Mouse (Mus musculus): ENCODE results near the gene Phkg1. TPM values are rescaled to one million over a fixed set of nuclear protein-coding genes. Genes with fewer than 3 reads are reported as not detected.
A peak's percentile ranks its signal among the peaks of the same experiment; 100 is the strongest.
"Not testable (repeated sequence)": the region's sequence is repeated elsewhere in the genome, so short reads cannot be mapped to it uniquely, and the experiment has no call there.

Phkg1 gene
- 0.09 and 1.1 TPM in 2 replicates for total RNA-seq (2017)

DNA sequence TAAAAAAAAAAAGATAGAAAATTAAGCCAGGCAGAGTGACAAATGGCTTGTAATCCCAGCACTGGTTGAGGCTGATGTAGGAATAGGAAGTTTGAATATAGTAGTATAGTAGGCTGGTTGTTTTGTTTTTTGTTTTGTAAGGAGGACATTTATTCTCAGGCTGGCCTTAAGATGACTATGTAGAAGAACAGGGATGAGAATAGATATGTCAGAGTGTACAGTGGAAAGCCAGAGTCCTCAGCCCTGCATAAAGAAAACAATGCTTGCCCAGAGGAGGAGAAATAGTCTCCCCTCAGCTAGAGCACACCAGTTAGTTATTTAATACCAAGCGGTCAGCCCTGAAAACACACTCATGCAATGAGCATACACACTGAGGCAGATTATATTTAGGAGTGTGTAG, at the start of gene Phkg1:
Gene Phkg1 (minus strand): TSS at position 101 of the 400 bp plus-strand sequence.
- no peak for ATAC-seq (replicated peaks; ENCODE audit: low read depth, poor library complexity, severe bottlenecking)

DNA sequence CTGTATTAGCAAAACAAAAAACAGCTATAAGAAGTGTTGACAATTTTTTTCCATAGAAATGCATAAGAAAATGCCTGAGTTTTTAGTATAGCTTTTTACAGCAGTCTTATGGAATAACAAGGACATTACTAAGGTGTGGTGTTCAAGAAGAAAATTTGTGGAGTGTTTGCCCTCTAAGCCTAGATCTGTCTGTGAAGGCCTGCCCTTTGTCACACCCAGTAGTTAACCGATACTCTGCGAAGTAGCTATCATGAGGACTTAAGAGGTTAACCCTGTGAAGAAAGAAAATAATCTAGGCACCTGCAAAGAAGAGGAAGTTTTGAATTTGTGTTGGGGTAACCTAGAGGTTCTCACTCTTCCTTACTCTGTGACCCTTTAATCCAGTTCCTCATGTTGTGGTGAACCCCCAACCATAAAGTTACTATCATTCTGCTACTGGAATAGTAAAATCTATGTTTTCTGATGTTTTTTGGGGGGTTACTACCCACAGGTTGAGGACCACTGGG, 49.2 kb upstream of the Phkg1 start:
- ATAC-seq (replicated peaks; ENCODE audit: low read depth, poor library complexity, severe bottlenecking) = peak; percentile 55

DNA sequence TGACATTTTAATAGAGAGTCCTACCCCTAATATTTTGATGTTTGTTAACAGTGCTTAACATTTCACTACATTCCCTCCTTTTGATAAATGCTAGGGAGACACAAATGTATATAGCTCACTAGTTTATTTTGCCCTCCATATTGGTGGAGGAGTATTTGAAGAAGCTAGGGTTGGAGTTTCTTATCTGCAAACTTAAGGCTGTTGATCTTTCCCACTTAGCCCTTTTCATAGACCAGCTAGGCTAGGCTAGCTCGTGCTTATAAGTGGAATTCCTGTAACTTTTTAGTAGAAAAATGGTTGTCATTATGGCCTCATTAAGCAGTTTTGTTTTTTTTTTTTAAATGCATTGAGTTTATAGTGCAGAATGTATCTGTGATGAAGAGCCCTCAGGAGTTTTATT, 45.1 kb upstream of the Phkg1 start:
- no peak for ATAC-seq (replicated peaks; ENCODE audit: low read depth, poor library complexity, severe bottlenecking)

DNA sequence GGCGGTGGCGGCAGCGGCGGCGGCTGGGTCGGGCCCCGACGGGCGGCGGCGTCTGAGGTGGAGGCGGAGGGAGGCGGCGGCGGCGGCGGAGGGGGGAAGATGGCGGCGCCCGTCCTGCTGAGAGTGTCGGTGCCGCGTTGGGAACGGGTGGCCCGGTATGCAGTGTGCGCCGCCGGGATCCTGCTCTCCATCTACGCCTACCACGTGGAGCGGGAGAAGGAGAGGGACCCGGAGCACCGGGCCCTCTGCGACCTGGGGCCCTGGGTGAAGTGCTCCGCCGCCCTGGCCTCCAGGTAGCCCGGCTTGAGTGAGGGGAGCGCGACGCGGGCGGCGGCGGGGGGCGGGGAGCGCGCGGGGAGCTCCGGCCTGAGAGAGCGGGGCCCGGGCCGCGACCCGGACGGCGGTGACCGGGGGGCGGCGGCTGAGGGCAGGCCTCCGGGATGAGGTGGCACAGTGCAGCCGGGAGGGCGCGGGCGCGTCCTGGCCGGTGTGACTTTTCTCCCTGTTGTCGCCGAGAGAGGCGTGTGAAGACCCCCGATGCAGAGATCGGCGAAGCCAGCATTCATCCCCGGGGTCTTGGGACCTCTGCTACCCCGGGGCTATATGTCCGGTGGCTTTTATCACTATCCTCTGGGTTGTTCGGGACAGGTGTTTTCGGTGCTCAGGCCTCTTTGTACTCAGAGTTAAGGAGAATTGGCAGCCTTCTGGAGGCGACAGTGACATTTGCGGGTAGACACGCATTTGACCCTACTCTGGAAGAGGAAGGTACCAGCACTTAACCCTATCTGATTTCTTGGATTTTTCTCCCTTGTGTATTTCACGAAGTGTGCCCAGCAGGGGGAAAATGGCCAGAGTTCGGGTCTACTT, 44.0 kb upstream of the Phkg1 start:
- not testable (repeated sequence) for ATAC-seq (replicated peaks; ENCODE audit: low read depth, poor library complexity, severe bottlenecking)

DNA sequence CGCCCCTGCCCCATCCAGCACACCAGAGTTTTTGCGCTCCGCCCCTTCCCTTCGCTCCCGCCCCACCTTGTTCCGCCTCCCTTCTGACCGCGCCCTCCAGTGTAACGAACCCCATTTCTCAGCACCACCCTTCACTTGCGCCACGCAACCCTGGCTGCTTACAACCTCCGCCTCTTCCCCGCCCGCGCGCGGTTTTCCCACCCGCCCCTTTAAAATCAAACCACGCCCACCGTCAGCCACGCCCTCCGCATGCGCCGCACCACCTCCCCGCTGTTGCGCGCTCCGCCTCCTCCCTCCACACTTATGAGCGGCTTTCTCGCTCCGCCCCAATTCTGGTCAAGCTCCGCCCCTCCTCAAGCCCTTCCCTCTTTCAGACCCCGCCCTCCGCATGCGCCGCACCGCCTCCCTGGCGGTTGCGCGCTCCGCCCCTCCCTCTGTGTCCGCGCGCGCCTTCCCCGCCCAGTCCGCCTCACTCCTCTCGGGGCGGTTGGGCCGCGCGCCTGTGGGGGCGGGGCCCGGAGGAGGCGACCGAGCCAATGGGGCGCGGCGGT, 43.2 kb upstream of the Phkg1 start, which contains the start of gene Vkorc1l1:
Gene Vkorc1l1 (plus strand): TSS at position 476 of the 551 bp plus-strand sequence.
- peak; percentile 90 for ATAC-seq (replicated peaks; ENCODE audit: low read depth, poor library complexity, severe bottlenecking)

DNA sequence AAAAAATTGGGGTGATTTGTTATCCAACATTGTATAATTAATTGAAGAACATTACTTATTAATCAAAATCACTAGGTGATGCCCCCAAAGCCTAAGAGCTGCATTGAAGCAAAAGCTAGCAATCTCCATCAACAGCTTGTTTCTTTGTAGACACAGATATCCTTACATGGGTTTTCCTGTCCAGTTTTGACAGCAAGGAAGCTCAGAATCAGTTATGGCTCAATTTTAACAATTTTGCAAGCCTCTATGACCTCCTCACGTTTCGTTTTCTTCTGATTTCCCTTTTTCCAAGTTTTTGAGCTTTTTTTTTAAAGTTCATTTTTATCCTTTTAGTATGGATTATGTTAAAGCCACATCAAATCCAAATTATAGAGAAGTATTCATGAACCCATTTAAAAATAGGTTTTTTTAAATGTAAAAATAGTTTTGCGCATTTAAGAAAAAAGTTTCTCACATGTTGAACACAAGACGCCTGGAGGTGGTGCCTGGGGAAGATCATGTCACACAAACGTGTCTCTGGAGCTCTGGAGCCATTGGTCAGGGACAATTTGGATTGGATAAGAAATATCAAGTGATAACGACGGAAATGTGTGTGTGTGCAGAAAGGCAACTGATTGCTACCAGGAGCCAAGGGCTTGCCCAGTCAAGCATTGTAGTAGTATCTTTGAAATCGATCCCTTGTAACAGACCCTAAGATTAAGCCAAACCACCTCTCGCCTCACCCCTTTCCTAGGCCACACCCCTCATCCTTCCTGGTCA, 42.6 kb upstream of the Phkg1 start:
- ATAC-seq (replicated peaks; ENCODE audit: low read depth, poor library complexity, severe bottlenecking) = peak; percentile 46

DNA sequence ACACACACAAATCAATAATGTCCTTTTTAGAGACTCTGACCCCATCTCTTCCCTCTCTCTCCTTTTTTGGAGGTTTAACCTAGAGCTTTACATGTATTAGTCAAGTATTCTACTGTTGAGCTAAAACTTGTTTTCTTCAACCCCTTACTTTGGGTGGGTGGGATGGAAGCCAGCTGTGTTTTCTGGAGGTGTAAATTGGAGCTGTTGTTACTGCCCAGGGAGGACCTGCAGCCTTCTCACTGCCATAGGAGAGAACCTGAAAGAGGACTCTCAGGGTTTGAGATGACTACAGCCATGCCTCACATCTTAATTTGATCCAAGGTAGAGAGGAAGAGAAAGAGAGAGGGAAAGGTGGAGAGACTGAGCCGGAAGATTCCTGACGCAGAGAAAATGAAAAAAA, 41.9 kb upstream of the Phkg1 start:
- ATAC-seq (replicated peaks; ENCODE audit: low read depth, poor library complexity, severe bottlenecking) = no peak

DNA sequence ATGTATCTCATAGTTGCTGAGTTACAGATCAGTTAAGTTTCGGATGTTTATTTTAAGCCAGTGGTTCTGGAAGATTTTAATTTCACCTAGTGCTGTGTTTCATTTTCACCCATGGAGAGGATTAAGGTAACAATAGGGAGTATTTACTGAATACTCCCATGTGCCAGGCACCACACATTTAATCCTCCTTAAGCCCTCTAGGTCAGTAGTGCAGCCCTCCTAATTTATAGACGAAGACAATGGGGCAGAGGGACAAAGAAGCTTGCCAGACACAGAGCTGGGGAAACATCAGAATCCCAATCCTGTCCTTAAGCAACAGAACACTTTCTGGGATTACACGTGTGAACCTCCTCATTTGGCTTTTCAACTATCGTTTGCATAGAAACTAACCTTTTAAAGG, 38.6 kb upstream of the Phkg1 start:
- no peak for ATAC-seq (replicated peaks; ENCODE audit: low read depth, poor library complexity, severe bottlenecking)

GRCm38 (mm10) chr5:129929924-129930855, 31.8 kb upstream of the Phkg1 start:
- no peak for ATAC-seq (replicated peaks; ENCODE audit: low read depth, poor library complexity, severe bottlenecking)

DNA sequence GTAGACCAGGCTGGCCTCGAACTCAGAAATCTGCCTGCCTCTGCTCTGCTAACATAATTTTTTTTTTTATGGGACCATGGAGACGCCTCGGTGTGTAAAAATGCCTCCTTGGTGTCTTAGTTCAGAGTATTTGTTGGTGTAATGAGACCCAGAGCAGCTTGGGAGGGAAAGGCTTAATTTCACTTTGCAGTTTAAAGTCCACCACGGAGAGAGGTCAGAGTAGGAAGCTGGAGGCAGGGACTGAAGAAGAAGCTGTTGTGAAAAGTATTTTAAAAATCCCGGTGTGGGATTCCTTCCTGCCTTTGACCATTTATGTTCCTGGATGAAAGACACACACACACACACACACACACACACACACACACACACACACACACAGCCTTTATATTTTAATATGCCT, 27.6 kb upstream of the Phkg1 start:
- ATAC-seq (replicated peaks; ENCODE audit: low read depth, poor library complexity, severe bottlenecking) = no peak

- ATAC-seq (replicated peaks; ENCODE audit: low read depth, poor library complexity, severe bottlenecking) = no peak
Measured at GRCm38 (mm10) chr5:129924820-129925452, 26.6 kb upstream of the Phkg1 start.

DNA sequence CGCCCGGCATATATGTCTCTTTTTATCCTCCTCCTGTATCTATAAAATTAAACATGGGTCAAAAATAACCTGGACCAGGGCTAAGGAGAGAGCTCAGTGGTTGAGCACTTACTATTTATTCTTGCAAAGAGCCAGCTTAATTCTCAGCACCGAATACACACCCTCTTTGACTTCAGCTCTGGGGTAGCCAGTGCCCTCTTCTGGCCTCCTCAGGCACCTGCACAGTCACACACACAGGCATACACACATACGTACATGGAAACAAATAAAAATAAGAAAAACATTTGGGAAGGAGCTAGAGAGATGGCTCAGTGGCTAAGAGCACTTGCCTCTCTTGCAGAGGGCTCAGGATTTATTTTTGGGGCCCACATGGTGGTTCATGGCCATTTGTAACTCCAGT, 23.6 kb upstream of the Phkg1 start:
- ATAC-seq (replicated peaks; ENCODE audit: low read depth, poor library complexity, severe bottlenecking) = no peak

- no peak for ATAC-seq (replicated peaks; ENCODE audit: low read depth, poor library complexity, severe bottlenecking)
Measured at GRCm38 (mm10) chr5:129919320-129919719, 21.0 kb upstream of the Phkg1 start.

DNA sequence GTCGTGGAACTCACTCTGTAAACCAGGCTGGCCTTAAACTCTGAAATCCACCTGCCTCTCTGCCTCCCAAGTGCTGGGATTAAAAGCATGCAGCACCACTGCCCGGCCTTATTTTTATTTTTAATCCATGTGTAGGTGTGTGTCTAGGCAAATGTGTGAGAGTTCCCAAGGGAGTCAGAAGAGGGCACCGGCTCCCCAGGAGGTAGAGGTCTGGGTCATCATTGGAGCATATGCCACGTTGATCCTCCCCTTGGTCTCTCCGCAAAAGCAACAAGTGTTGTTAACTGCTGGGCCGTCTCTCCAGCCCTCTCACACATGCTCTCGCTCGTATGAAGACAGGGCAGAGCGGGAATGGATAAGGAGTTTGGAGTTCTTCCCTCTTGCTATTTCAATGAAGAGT, 20.4 kb upstream of the Phkg1 start:
- no peak for ATAC-seq (replicated peaks; ENCODE audit: low read depth, poor library complexity, severe bottlenecking)

DNA sequence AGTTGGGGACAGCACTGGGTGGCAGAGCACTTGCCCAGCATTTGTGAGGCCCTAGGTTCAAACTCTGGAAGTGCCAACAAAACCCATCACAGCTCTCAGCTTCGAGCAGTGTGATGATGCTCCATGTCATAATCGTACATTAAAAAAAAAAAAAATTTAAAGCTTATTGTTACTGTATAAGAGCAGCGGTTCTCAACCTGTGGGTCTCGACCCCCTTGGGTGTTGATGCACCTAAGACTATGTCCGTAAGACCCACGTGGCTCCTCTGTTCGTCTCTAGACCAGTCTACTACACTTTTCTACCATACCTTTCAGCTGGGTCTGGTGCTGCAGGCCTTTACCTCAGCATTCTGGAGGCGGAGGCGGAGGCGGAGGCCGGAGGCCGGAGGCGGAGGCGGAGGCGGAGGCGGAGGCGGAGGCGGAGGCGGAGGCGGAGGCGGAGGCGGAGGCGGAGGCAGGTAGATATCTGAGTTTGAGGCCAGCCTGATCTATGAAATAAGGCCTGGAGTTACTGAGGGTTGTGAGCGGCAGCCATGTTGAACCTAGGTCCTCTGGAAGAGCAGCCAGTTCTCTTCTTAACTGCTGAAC, 19.8 kb upstream of the Phkg1 start:
- no peak for ATAC-seq (replicated peaks; ENCODE audit: low read depth, poor library complexity, severe bottlenecking)

DNA sequence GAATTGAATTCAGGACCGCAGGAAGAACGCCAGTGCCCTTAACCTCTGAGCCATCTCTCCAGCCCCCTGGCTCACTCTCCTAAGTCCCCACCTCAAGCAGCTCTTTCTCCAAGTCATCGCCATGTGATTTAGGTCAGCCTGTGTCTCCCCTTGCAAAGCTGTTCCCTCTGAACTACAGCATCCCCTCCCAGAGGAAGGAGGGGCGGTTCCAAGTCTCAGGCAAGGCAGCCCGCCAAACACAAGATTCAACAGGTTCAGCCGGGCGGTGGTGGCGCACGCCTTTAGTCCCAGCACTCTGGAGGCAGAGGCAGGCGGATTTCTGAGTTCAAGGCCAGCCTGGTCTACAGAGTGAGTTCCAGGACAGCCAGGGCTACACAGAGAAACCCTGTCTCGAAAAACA, 17.1 kb upstream of the Phkg1 start:
- not testable (repeated sequence) for ATAC-seq (replicated peaks; ENCODE audit: low read depth, poor library complexity, severe bottlenecking)

GRCm38 (mm10) chr5:129914024-129914423, 15.7 kb upstream of the Phkg1 start:
- peak; percentile 88 for ATAC-seq (replicated peaks; ENCODE audit: low read depth, poor library complexity, severe bottlenecking)

DNA sequence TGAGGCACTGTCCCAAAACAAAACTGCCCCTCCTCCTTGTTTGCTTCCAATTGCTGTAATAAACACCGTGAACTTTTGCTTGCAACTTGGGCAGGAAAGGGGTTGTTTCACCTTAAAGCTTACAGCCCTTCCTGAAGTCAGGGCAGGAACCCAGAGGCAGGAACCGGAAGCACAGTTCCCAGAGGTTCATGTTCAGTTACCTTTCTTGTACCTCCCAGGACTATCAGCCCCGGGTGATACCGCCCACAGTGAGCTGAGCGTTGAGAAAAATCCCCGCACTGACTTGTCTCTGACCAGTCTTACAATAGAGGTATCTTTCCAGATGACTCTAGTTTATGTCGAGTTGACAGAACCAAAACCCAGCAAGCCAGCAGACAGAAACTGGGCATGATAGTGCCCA, 11.2 kb upstream of the Phkg1 start:
- ATAC-seq (replicated peaks; ENCODE audit: low read depth, poor library complexity, severe bottlenecking) = no peak

- no peak for ATAC-seq (replicated peaks; ENCODE audit: low read depth, poor library complexity, severe bottlenecking)
Measured at GRCm38 (mm10) chr5:129909147-129909546, 10.8 kb upstream of the Phkg1 start.
